Mouse (Mus musculus) kidney, embryonic 14.5 days (tissue): Measurements from ENCODE around the gene Gm8113. TPM values are rescaled to one million over a fixed set of nuclear protein-coding genes. Genes with fewer than 3 reads are reported as not detected.
"Not testable (repeated sequence)": the region's sequence is repeated elsewhere in the genome, so short reads cannot be mapped to it uniquely, and the experiment has no call there.

ENCODE experiments used
- ATAC-seq: fragments of 200-750 bp; cut with Nextera tagmentation; 2 replicates; pipeline ENCODE4 v1.8.0; 2017; ENCODE audit warnings: moderate number of reproducible peaks, mild to moderate bottlenecking, moderate TSS enrichment, moderate library complexity; ENCODE audit not compliant: low FRiP score, low TSS enrichment
- H3K27ac ChIP-seq: fragments of 300-500 bp; sonication (generic); 2 replicates; pipeline ENCODE4 v1.5.1; 2014; ENCODE audit warnings: low read depth, mild to moderate bottlenecking, low read length, moderate library complexity, mixed read lengths
- H3K27me3 ChIP-seq: fragments of 300-500 bp; sonication (generic); 2 replicates; pipeline ENCODE4 v1.6.1; 2014; ENCODE audit warnings: mild to moderate bottlenecking, low read length; ENCODE audit not compliant: control insufficient read depth, insufficient read depth
- H3K36me3 ChIP-seq: fragments of 300-500 bp; sonication (generic); 2 replicates; pipeline ENCODE4 v1.6.1; 2014; ENCODE audit warnings: low read length, mixed read lengths; ENCODE audit not compliant: control insufficient read depth, insufficient read depth
- H3K4me1 ChIP-seq: fragments of 300-500 bp; sonication (generic); 2 replicates; pipeline ENCODE4 v1.6.1; 2014; ENCODE audit warnings: low read length, mixed read lengths; ENCODE audit not compliant: control insufficient read depth, insufficient read depth
- H3K4me2 ChIP-seq: fragments of 300-500 bp; sonication (generic); replicated peaks from 2 replicates; pipeline ENCODE4 v1.6.1; 2014; ENCODE audit warnings: low read depth, mild to moderate bottlenecking, low read length
- H3K4me3 ChIP-seq: fragments of 300-500 bp; sonication (generic); 2 replicates; pipeline ENCODE4 v1.5.1; 2014; ENCODE audit warnings: mild to moderate bottlenecking, low read length
- H3K9ac ChIP-seq: fragments of 300-500 bp; sonication (generic); 2 replicates; pipeline ENCODE4 v1.6.1; 2014; ENCODE audit warnings: low read depth, mild to moderate bottlenecking, low read length, moderate library complexity
- H3K9me3 ChIP-seq: fragments of 300-500 bp; sonication (generic); 2 replicates; pipeline ENCODE4 v1.6.1; 2016; ENCODE audit warnings: low read length; ENCODE audit not compliant: control insufficient read depth
- WGBS: fragments of 180-500 bp; shearing (Covaris S2); extraction: QIAGEN DNeasy Blood & Tissue Kit; methylation state at CpG from one replicate; pipeline ENCODE4 v1.1.7; 2014; 5-methylcytosine and 5-hydroxymethylcytosine counted together
- polyA plus RNA-seq: library from polyadenylated mRNA; unstranded; fragments of >200 nt; fragmentation: Nextera tagmentation; extraction: Ambion mirVana; gene quantifications from 2 replicates; pipeline ENCODE4 v1.2.1, GENCODE M21; 2014

Gm8113 gene
- 21.1 and 27.7 TPM in 2 replicates for polyA plus RNA-seq

- WGBS, result 7% methylated on average over 10 of the region's 10 CpGs
- H3K27me3 ChIP-seq, H3K4me1 ChIP-seq, H3K9me3 ChIP-seq, H3K36me3 ChIP-seq: not testable (repeated sequence)
- H3K4me3 ChIP-seq, result peak within 1 kb of the TSS; percentile 36
- ATAC-seq, result peak; percentile 99
- H3K4me2 ChIP-seq, result peak within 1 kb of the TSS; percentile 40
- H3K27ac ChIP-seq, result peak within 1 kb of the TSS; percentile 85; the same call in 1 of the 2 replicates
- H3K9ac ChIP-seq, result peak within 1 kb of the TSS; percentile 63
Observed at GRCm38 (mm10) chr14:43924688-43925403, at the start of gene Gm8113. Gene Gm8113 (plus strand): TSS chr14:43925390.

- not testable (repeated sequence) for H3K9ac ChIP-seq, H3K9me3 ChIP-seq, H3K4me3 ChIP-seq, ATAC-seq, H3K36me3 ChIP-seq, H3K4me1 ChIP-seq, H3K27me3 ChIP-seq, H3K4me2 ChIP-seq, H3K27ac ChIP-seq
- 95% methylated on average over 2 of the region's 3 CpGs for WGBS
Observed at GRCm38 (mm10) chr14:43875417-43875816, 49.8 kb upstream of the Gm8113 start, which contains the start of gene Ear1. Gene Ear1 (minus strand): TSS chr14:43875517.

- not testable (repeated sequence) for ATAC-seq, H3K27me3 ChIP-seq, H3K4me3 ChIP-seq, H3K4me1 ChIP-seq, H3K4me2 ChIP-seq, H3K36me3 ChIP-seq, H3K9ac ChIP-seq, H3K27ac ChIP-seq, H3K9me3 ChIP-seq
- 56% methylated on average over 1 of the region's 2 CpGs for WGBS
Observed at GRCm38 (mm10) chr14:43877789-43878188, 47.4 kb upstream of the Gm8113 start.

- not testable (repeated sequence) for H3K27ac ChIP-seq, H3K27me3 ChIP-seq, ATAC-seq
Observed at GRCm38 (mm10) chr14:43879966-43880545, 45.1 kb upstream of the Gm8113 start.

GRCm38 (mm10) chr14:43886235-43886634, 39.0 kb upstream of the Gm8113 start:
- H3K4me1 ChIP-seq, H3K4me2 ChIP-seq, H3K36me3 ChIP-seq, ATAC-seq, H3K9me3 ChIP-seq, H3K9ac ChIP-seq, H3K4me3 ChIP-seq, H3K27ac ChIP-seq, H3K27me3 ChIP-seq: not testable (repeated sequence)
- 63% methylated on average over 1 of the region's 1 CpGs for WGBS

More at GRCm38 (mm10) chr14:43879966-43880545, 45.1 kb upstream of the Gm8113 start:
- H3K4me2 ChIP-seq, H3K4me3 ChIP-seq, H3K4me1 ChIP-seq, H3K9ac ChIP-seq, H3K36me3 ChIP-seq, H3K9me3 ChIP-seq: not testable (repeated sequence)
- 81% methylated on average over 5 of the region's 5 CpGs for WGBS

GRCm38 (mm10) chr14:43891288-43891687, 33.9 kb upstream of the Gm8113 start:
- no CpG with 5 or more reads among the region's 1 CpGs for WGBS
- H3K4me2 ChIP-seq, H3K9ac ChIP-seq, H3K4me1 ChIP-seq, H3K4me3 ChIP-seq, H3K9me3 ChIP-seq, H3K27ac ChIP-seq, ATAC-seq, H3K36me3 ChIP-seq, H3K27me3 ChIP-seq: not testable (repeated sequence)

GRCm38 (mm10) chr14:43895357-43895756, 29.8 kb upstream of the Gm8113 start:
- H3K9me3 ChIP-seq, H3K27ac ChIP-seq, H3K36me3 ChIP-seq, H3K4me1 ChIP-seq, ATAC-seq, H3K4me2 ChIP-seq, H3K27me3 ChIP-seq, H3K4me3 ChIP-seq, H3K9ac ChIP-seq: not testable (repeated sequence)
- 50% methylated on average over 1 of the region's 2 CpGs for WGBS

GRCm38 (mm10) chr14:43898577-43898976, 26.6 kb upstream of the Gm8113 start:
- not testable (repeated sequence) for H3K4me3 ChIP-seq, H3K9me3 ChIP-seq, H3K4me2 ChIP-seq, H3K27me3 ChIP-seq, H3K27ac ChIP-seq, H3K9ac ChIP-seq, H3K4me1 ChIP-seq, H3K36me3 ChIP-seq, ATAC-seq
- WGBS, result 86% methylated on average over 3 of the region's 3 CpGs

- not testable (repeated sequence) for H3K9ac ChIP-seq, ATAC-seq, H3K27ac ChIP-seq, H3K4me3 ChIP-seq, H3K4me2 ChIP-seq, H3K9me3 ChIP-seq, H3K4me1 ChIP-seq, H3K36me3 ChIP-seq, H3K27me3 ChIP-seq
Observed at GRCm38 (mm10) chr14:43918214-43918613, 7.0 kb upstream of the Gm8113 start.
